In genomic region chr4:45674291-45674690, GRCm38 (mm10) we compare ENCODE assay signal across 17 mouse cellular contexts.
DNase-seq lines count a peak whose midpoint lies in the region; ATAC-seq lines count a peak whose summit lies in the region.
"Had no signal": no experiment of that assay in that cellular context is flagged by ENCODE, and none has a peak within 500 bp of the region (broad histone marks: within the 10 kb centered on the region; RNA-seq: fewer than 3 reads in every experiment).

No protein-coding gene starts in this region.

- peaks cover 26% of the 10 kb centered on the region for H3K4me1 ChIP-seq in hindbrain, embryonic 14.5 days (replicated peaks; ENCODE audit: control insufficient read depth, insufficient read depth, low read length)
- H3K4me1 ChIP-seq in hindbrain, embryonic 12.5 days: peaks cover 22% of the 10 kb centered on the region
- H3K4me1 ChIP-seq in forebrain, embryonic 12.5 days: peaks cover 19% of the 10 kb centered on the region

- DNase-seq in hindbrain, embryonic 14.5 days (ENCODE audit: low spot score): no peak
- DNase-seq in retina, embryonic 14.5 days (ENCODE audit: low spot score): peak; percentile 74
- DNase-seq in gastrocnemius, adult 18-20 months (ENCODE audit: low spot score): no peak
- DNase-seq: adrenal gland, adult 8-10 months; adrenal gland, postnatal 14 days; adrenal gland, postnatal 36 days; cerebellum, adult 11-12 months; cerebellum, adult 2 months; cerebellum, adult 9-10 months; cerebellum, postnatal 10 days; cerebellum, postnatal 25 days had no signal

- no peak overlapping the region for H3K4me2 ChIP-seq in hindbrain, embryonic 14.5 days (replicated peaks)
- H3K4me2 ChIP-seq in hindbrain, embryonic 12.5 days (replicated peaks): no peak overlapping the region
- H3K4me2 ChIP-seq in forebrain, embryonic 12.5 days: no peak overlapping the region
- H3K4me2 ChIP-seq: embryonic facial prominence, embryonic 12.5 days had no signal

- no peak overlapping the region for H3K4me3 ChIP-seq in hindbrain, embryonic 14.5 days (replicated peaks; ENCODE audit: low read length)
- no peak overlapping the region for H3K4me3 ChIP-seq in hindbrain, embryonic 12.5 days
- no peak overlapping the region for H3K4me3 ChIP-seq in forebrain, embryonic 12.5 days (replicated peaks)
- H3K4me3 ChIP-seq: embryonic facial prominence, embryonic 10.5 days; embryonic facial prominence, embryonic 12.5 days had no signal

- H3K9me3 ChIP-seq in hindbrain, embryonic 14.5 days (ENCODE audit: control insufficient read depth, low read length): no peaks in the 10 kb centered on the region
- H3K9me3 ChIP-seq in hindbrain, embryonic 12.5 days (replicated peaks): no peaks in the 10 kb centered on the region
- H3K9me3 ChIP-seq in forebrain, embryonic 12.5 days: no peaks in the 10 kb centered on the region
- H3K9me3 ChIP-seq: embryonic facial prominence, embryonic 10.5 days; embryonic facial prominence, embryonic 12.5 days had no signal

- H3K9ac ChIP-seq in hindbrain, embryonic 14.5 days: no peak overlapping the region
- no peak overlapping the region for H3K9ac ChIP-seq in hindbrain, embryonic 12.5 days
- no peak overlapping the region for H3K9ac ChIP-seq in forebrain, embryonic 12.5 days
- H3K9ac ChIP-seq: embryonic facial prominence, embryonic 12.5 days had no signal

- no peaks in the 10 kb centered on the region for H3K27me3 ChIP-seq in hindbrain, embryonic 14.5 days (ENCODE audit: control insufficient read depth, insufficient read depth, low read length)
- H3K27me3 ChIP-seq in hindbrain, embryonic 12.5 days: no peaks in the 10 kb centered on the region
- H3K27me3 ChIP-seq in forebrain, embryonic 12.5 days: peaks cover 38% of the 10 kb centered on the region

- H3K27ac ChIP-seq in hindbrain, embryonic 14.5 days: no peak overlapping the region
- H3K27ac ChIP-seq in hindbrain, embryonic 12.5 days: no peak overlapping the region
- H3K27ac ChIP-seq in forebrain, embryonic 12.5 days: no peak overlapping the region
- H3K27ac ChIP-seq: embryonic facial prominence, embryonic 10.5 days; embryonic facial prominence, embryonic 12.5 days had no signal

- ATAC-seq in hindbrain, embryonic 14.5 days (ENCODE audit: low FRiP score): 0 out of 2 replicates have a peak, but pooled peaks have one; percentile 21
- ATAC-seq in hindbrain, embryonic 12.5 days (ENCODE audit: low FRiP score): no peak
- no peak for ATAC-seq in forebrain, embryonic 12.5 days (ENCODE audit: low FRiP score)
- ATAC-seq: activated CD4-positive, CD25-positive, alpha-beta regulatory T cell, adult 4 months; Patski had no signal

- no peaks in the 10 kb centered on the region for H3K36me3 ChIP-seq in hindbrain, embryonic 14.5 days (replicated peaks; ENCODE audit: control insufficient read depth, insufficient read depth)
- H3K36me3 ChIP-seq in hindbrain, embryonic 12.5 days: no peaks in the 10 kb centered on the region
- no peaks in the 10 kb centered on the region for H3K36me3 ChIP-seq in forebrain, embryonic 12.5 days (replicated peaks)
- H3K36me3 ChIP-seq: embryonic facial prominence, embryonic 10.5 days; embryonic facial prominence, embryonic 12.5 days had no signal

- 81% methylated on average over 10 of the region's 10 CpGs for WGBS in hindbrain, embryonic 14.5 days
- WGBS in hindbrain, embryonic 12.5 days: 86% methylated on average over 10 of the region's 10 CpGs
- WGBS in forebrain, embryonic 12.5 days: 86% methylated on average over 10 of the region's 10 CpGs
